Mouse (Mus musculus) liver, embryonic 13.5 days (tissue): ENCODE data around the gene Cntnap2. TPM values are rescaled to one million over a fixed set of nuclear protein-coding genes. Genes with fewer than 3 reads are reported as not detected.

ENCODE experiments used
- ATAC-seq: fragments of 200-750 bp; cut with Nextera tagmentation; 2 replicates; pipeline ENCODE4 v1.8.0; 2017; ENCODE audit warnings: low read depth, mild to moderate bottlenecking, moderate number of reproducible peaks, moderate library complexity
- DNase-seq: peaks from one replicate; pipeline ENCODE4 v3.0.0; 2022
- H3K27ac ChIP-seq: fragments of 300-500 bp; sonication (generic); 2 replicates; pipeline ENCODE4 v1.5.1; 2015; ENCODE audit warnings: moderate library complexity, mild to moderate bottlenecking, inconsistent platforms
- H3K27me3 ChIP-seq: fragments of 300-500 bp; sonication (generic); 2 replicates; pipeline ENCODE4 v1.6.1; 2015; ENCODE audit warnings: mild to moderate bottlenecking, inconsistent platforms
- H3K36me3 ChIP-seq: fragments of 300-500 bp; sonication (generic); 2 replicates; pipeline ENCODE4 v1.6.1; 2015; ENCODE audit warnings: mild to moderate bottlenecking, inconsistent platforms
- H3K4me1 ChIP-seq: fragments of 300-500 bp; sonication (generic); replicated peaks from 2 replicates; pipeline ENCODE4 v1.6.1; 2015; ENCODE audit warnings: inconsistent platforms
- H3K4me2 ChIP-seq: fragments of 300-500 bp; sonication (generic); 2 replicates; pipeline ENCODE4 v1.6.1; 2015; ENCODE audit warnings: inconsistent platforms, mild to moderate bottlenecking, moderate library complexity
- H3K4me3 ChIP-seq: fragments of 300-500 bp; sonication (generic); replicated peaks from 2 replicates; pipeline ENCODE4 v1.5.1; 2015; ENCODE audit warnings: mild to moderate bottlenecking, inconsistent platforms
- H3K9ac ChIP-seq: fragments of 300-500 bp; sonication (generic); 2 replicates; pipeline ENCODE4 v1.6.1; 2015; ENCODE audit warnings: mild to moderate bottlenecking, inconsistent platforms
- H3K9me3 ChIP-seq: fragments of 300-500 bp; sonication (generic); replicated peaks from 2 replicates; pipeline ENCODE4 v1.6.1; 2016; ENCODE audit warnings: inconsistent platforms
- WGBS: fragments of 180-500 bp; shearing (Covaris S2); methylation state at CpG from one replicate; pipeline ENCODE4 v1.1.7; 2015; ENCODE audit not compliant: insufficient replicate concordance; 5-methylcytosine and 5-hydroxymethylcytosine counted together
- polyA plus RNA-seq: library from polyadenylated mRNA; unstranded; fragments of >200 nt; fragmentation: Nextera tagmentation; extraction: Ambion mirVana; gene quantifications from 2 replicates; pipeline ENCODE4 v1.2.1, GENCODE M21; 2015

Gene Cntnap2
- polyA plus RNA-seq, 1 experiment from 2014 or later = 0.78 TPM

DNA sequence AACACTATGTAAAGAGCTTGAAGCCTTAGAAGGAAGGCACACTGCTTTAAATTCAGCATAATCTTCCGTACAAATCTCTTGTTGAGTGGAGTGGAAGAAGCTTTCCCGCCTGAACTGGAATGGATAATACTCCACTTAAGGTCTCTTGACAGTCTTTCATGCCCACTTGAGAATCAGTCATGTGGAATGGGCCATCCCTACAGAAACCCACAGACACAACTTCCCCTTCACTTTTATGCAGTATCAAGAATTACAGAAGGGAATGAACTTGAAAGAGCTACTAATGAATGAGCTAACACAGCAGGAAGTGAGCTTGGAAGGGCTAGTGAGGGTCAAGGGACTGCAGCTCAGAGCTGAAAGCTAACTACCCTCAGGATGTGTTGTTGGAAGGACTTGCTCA, 1021.1 kb downstream of the Cntnap2 start:
- no peaks in the 10 kb centered on the region for H3K36me3 ChIP-seq
- no peaks in the 10 kb centered on the region for H3K4me1 ChIP-seq
- H3K4me2 ChIP-seq = no peak overlapping the region
- H3K27ac ChIP-seq = no peak overlapping the region
- no peak overlapping the region for H3K4me3 ChIP-seq
- DNase-seq (no peak), ATAC-seq (no peak)
- H3K9me3 ChIP-seq = no peaks in the 10 kb centered on the region
- H3K9ac ChIP-seq = no peak overlapping the region
- no peaks in the 10 kb centered on the region for H3K27me3 ChIP-seq
- WGBS = 62% methylated on average over 2 of the region's 2 CpGs

- H3K27ac ChIP-seq = no peak overlapping the region
- no peaks in the 10 kb centered on the region for H3K36me3 ChIP-seq
- H3K4me3 ChIP-seq = no peak overlapping the region
- no peak overlapping the region for H3K4me2 ChIP-seq
- DNase-seq (no peak), ATAC-seq (no peak)
- no peaks in the 10 kb centered on the region for H3K9me3 ChIP-seq
- no peaks in the 10 kb centered on the region for H3K27me3 ChIP-seq
- no peaks in the 10 kb centered on the region for H3K4me1 ChIP-seq
- H3K9ac ChIP-seq = no peak overlapping the region
Measured at GRCm38 (mm10) chr6:46081432-46081831, 1022.3 kb downstream of the Cntnap2 start.

GRCm38 (mm10) chr6:46143189-46143841, 1084.2 kb downstream of the Cntnap2 start:
- DNase-seq = no peak
- H3K4me2 ChIP-seq = no peak overlapping the region
- no peak overlapping the region for H3K27ac ChIP-seq
- no peak overlapping the region for H3K4me3 ChIP-seq
- no peaks in the 10 kb centered on the region for H3K4me1 ChIP-seq
- H3K27me3 ChIP-seq = no peaks in the 10 kb centered on the region
- H3K9me3 ChIP-seq = no peaks in the 10 kb centered on the region
- no peak for ATAC-seq
- WGBS = 78% methylated on average over 1 of the region's 1 CpGs
- H3K36me3 ChIP-seq = no peaks in the 10 kb centered on the region
- no peak overlapping the region for H3K9ac ChIP-seq

- no peak overlapping the region for H3K9ac ChIP-seq
- 45% methylated on average over 1 of the region's 1 CpGs for WGBS
- no peak for DNase-seq
- H3K4me2 ChIP-seq = no peak overlapping the region
- no peaks in the 10 kb centered on the region for H3K4me1 ChIP-seq
- H3K4me3 ChIP-seq = no peak overlapping the region
- no peak overlapping the region for H3K27ac ChIP-seq
- no peak for ATAC-seq
- no peaks in the 10 kb centered on the region for H3K9me3 ChIP-seq
- no peaks in the 10 kb centered on the region for H3K27me3 ChIP-seq
- H3K36me3 ChIP-seq = no peaks in the 10 kb centered on the region
Measured at GRCm38 (mm10) chr6:46166837-46167236, 1107.7 kb downstream of the Cntnap2 start.

GRCm38 (mm10) chr6:46197298-46197697, 1138.1 kb downstream of the Cntnap2 start:
- Histone ChIP-seq H3K9ac (no peak overlapping the region), H3K4me1 (no peaks in the 10 kb centered on the region), H3K27me3 (no peaks in the 10 kb centered on the region), H3K27ac (no peak overlapping the region), H3K36me3 (no peaks in the 10 kb centered on the region), H3K4me3 (no peak overlapping the region), H3K9me3 (no peaks in the 10 kb centered on the region), H3K4me2 (no peak overlapping the region)
- DNase-seq (no peak), ATAC-seq (no peak)
- whole genome bisulfite sequencing = 63% methylated on average over 2 of the region's 2 CpGs

DNA sequence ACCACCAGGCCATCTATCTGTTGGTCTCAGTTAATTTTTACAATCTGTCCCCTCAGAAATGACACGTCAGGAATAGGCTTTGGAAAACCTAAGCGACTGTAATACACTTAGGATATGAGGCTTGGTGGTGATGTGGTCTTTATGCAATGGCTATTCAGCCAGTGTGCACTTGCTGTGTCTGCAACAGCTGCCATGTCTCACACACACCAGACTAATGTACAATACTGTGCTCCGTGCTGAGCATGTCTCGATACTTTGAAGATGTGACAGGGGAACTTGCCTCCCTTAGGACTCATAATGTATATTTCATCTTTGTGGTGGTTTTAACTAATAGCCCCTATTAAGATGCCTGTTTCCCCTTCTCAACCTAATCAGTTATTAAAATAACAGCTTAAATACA, 1142.7 kb downstream of the Cntnap2 start:
- Histone ChIP-seq H3K27ac (no peak overlapping the region), H3K4me3 (no peak overlapping the region), H3K9me3 (no peaks in the 10 kb centered on the region), H3K36me3 (no peaks in the 10 kb centered on the region), H3K27me3 (no peaks in the 10 kb centered on the region), H3K4me2 (no peak overlapping the region), H3K4me1 (no peaks in the 10 kb centered on the region), H3K9ac (no peak overlapping the region)
- ATAC-seq (no peak), DNase-seq (no peak)
- WGBS = 71% methylated on average over 4 of the region's 4 CpGs

- no peaks in the 10 kb centered on the region for H3K9me3 ChIP-seq
- no peaks in the 10 kb centered on the region for H3K27me3 ChIP-seq
- no peaks in the 10 kb centered on the region for H3K36me3 ChIP-seq
- no peak overlapping the region for H3K4me2 ChIP-seq
- DNase-seq (no peak), ATAC-seq (no peak)
- no peaks in the 10 kb centered on the region for H3K4me1 ChIP-seq
- no peak overlapping the region for H3K4me3 ChIP-seq
- no peak overlapping the region for H3K9ac ChIP-seq
- WGBS = 68% methylated on average over 2 of the region's 2 CpGs
- H3K27ac ChIP-seq = no peak overlapping the region
Measured at GRCm38 (mm10) chr6:46205531-46205930, 1146.4 kb downstream of the Cntnap2 start.

GRCm38 (mm10) chr6:46232889-46233288, 1173.7 kb downstream of the Cntnap2 start:
- Histone ChIP-seq H3K4me1 (no peaks in the 10 kb centered on the region), H3K27ac (no peak overlapping the region), H3K4me2 (no peak overlapping the region), H3K9ac (no peak overlapping the region), H3K4me3 (no peak overlapping the region), H3K9me3 (no peaks in the 10 kb centered on the region), H3K27me3 (no peaks in the 10 kb centered on the region), H3K36me3 (no peaks in the 10 kb centered on the region)
- DNase-seq (no peak), ATAC-seq (no peak)
- 77% methylated on average over 1 of the region's 1 CpGs for whole genome bisulfite sequencing

- ATAC-seq = no peak
- Histone ChIP-seq H3K9me3 (no peaks in the 10 kb centered on the region), H3K4me1 (no peaks in the 10 kb centered on the region), H3K4me3 (no peak overlapping the region), H3K9ac (no peak overlapping the region), H3K27me3 (no peaks in the 10 kb centered on the region), H3K4me2 (no peak overlapping the region), H3K27ac (no peak overlapping the region), H3K36me3 (no peaks in the 10 kb centered on the region)
- WGBS = 10% methylated on average over 2 of the region's 2 CpGs
- DNase-seq = no peak
Measured at GRCm38 (mm10) chr6:46240349-46240748, 1181.2 kb downstream of the Cntnap2 start.

DNA sequence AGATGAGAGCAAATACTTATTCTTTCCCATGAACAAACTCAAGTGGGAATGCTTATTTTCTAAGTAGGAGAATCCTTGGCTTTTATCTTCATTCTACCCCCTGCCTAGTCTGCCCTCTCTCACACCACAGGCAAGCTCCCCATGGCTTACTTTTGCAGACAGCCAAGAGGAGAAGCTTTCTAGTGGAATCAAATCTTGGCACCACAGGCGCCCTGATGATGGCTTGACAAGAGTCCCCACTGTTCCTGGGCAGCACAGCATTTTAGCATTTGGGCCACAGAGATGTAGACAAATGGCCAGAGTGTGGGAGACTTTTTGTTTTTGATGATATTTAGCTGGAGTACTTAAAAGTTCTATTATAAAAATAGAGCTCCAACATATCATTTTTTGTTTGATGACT, 1204.0 kb downstream of the Cntnap2 start:
- Histone ChIP-seq H3K27ac (no peak overlapping the region), H3K36me3 (no peaks in the 10 kb centered on the region), H3K27me3 (no peaks in the 10 kb centered on the region), H3K4me3 (no peak overlapping the region), H3K9ac (no peak overlapping the region), H3K4me2 (no peak overlapping the region), H3K4me1 (no peaks in the 10 kb centered on the region), H3K9me3 (no peaks in the 10 kb centered on the region)
- no peak for DNase-seq
- 42% methylated on average over 1 of the region's 1 CpGs for WGBS
- ATAC-seq = no peak

DNA sequence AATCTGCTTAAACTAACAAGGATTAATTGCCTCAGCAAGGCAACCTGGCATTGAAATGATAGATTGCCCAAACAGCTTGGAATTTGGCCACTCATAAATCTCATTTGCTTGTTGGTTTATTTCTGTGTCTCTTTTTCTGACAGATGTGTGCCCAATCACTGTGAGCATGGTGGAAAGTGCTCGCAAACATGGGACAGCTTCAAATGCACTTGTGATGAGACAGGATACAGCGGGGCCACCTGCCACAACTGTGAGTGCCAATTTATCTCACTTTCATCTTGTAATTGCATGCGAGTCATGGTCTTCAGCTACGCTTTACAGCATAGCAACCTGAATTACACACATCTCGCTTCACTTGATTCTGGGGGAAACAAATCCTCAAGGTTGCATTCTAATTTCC, 1287.8 kb downstream of the Cntnap2 start:
- no peak for ATAC-seq

DNA sequence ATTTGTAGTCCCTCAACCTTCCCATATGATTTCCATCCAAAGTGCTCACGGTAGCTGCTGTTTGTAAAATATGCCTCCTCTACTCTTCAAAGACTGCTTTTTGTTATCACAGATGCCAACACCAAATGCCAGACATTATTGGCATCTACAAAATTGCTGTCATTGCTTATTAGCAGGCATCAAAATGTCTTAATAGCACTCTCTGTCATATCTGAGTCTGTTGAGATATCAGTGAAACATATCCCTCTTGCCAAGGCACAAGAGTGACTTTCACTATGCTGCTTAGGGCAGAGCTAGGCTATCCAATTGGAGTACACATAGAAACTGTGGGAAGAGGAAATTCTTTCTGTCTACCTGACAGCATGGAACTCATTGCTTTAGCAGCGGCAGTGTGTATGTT, 1301.9 kb downstream of the Cntnap2 start:
- WGBS = 77% methylated on average over 2 of the region's 2 CpGs
- Histone ChIP-seq H3K4me3 (no peak overlapping the region), H3K27me3 (no peaks in the 10 kb centered on the region), H3K9me3 (no peaks in the 10 kb centered on the region), H3K27ac (no peak overlapping the region), H3K36me3 (no peaks in the 10 kb centered on the region), H3K4me1 (no peaks in the 10 kb centered on the region), H3K4me2 (no peak overlapping the region), H3K9ac (no peak overlapping the region)
- DNase-seq (no peak), ATAC-seq (no peak)

More for the DNA sequence above, 1287.8 kb downstream of the Cntnap2 start:
- H3K36me3 ChIP-seq = no peaks in the 10 kb centered on the region
- H3K27me3 ChIP-seq = no peaks in the 10 kb centered on the region
- no peak overlapping the region for H3K27ac ChIP-seq
- 71% methylated on average over 5 of the region's 5 CpGs for WGBS
- DNase-seq = no peak
- H3K9ac ChIP-seq = no peak overlapping the region
- no peaks in the 10 kb centered on the region for H3K9me3 ChIP-seq
- no peak overlapping the region for H3K4me2 ChIP-seq
- H3K4me3 ChIP-seq = no peak overlapping the region
- H3K4me1 ChIP-seq = no peaks in the 10 kb centered on the region
